Mouse (Mus musculus) kidney, postnatal 25 days (tissue): ENCODE results near the gene Ttc28.
"Not testable (repeated sequence)": the region's sequence is repeated elsewhere in the genome, so short reads cannot be mapped to it uniquely, and the experiment has no call there.

Source experiments
- DNase-seq, 2 experiments: peaks; one replicate each; pipeline ENCODE4 v3.0.0; 2021; ENCODE audit warnings: mixed read lengths in 2 of 2

The Ttc28 gene

DNA sequence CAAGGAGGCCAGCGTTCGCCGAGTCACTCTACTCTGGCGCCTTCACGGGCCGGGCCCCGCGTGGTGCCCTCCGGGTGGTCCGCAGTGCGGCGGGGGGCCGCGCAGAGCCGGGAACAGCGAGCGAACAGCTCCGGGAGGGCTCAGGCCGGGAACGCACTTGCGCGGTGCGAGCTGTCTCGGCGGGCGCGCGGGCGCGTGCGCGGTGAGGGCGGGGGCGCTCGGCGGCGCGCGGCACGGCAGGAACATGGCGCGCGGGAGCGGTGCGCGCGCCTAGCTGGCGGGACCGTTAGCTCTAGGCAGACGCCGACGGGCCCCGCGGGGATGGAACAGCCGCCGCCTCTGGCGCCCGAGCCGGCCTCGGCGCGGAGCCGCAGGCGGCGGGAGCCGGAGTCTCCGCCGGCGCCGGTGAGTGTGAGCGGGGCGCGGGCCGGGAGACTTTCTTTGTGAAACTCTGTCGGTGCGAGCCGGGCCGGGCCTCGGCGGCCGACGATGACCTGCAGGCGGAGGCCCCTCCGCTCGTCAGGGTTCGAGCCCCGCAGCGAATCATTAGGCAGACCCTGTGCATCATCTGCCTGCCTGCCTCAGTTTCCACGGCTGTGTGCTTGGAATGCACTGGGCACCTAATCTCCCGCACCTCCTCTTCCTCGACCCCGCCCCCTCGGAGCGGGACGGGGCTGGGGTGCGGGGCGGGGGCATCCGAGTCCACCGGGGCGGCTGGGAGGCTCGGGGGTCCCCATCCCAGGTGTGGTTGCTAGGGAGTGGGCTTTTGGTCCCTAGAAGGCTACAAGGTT is at the start of gene Ttc28:
Gene Ttc28 (plus strand): TSS at position 220 of the 791 bp plus-strand sequence.
- peak; percentile 83 to 93 for DNase-seq

GRCm38 (mm10) chr5:110831036-110831720 is 48.4 kb upstream of the Ttc28 start:
- no peak for DNase-seq

DNA sequence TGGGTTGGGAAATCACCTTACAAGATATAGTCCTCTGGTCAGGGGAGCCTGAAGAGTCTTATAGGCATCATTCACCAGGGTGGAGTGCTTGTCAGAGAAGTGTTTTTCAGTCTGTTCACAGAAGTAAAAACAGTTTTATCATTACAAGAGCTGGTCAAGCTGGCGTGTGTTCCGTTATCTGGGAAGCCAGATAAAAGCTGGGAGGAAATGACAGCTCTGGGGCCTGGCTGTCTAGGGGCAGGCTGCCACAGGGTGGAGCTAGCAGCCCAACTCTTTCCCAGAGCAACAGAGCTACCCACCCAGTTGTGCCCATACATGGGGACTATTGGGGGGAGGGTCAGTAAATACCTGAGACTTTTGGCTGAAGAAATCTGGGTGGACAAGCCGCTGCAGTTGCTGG is 43.6 kb upstream of the Ttc28 start:
- DNase-seq: peak; percentile 60 to 63

- not testable (repeated sequence) for DNase-seq
These were observed 41.6 kb upstream of the Ttc28 start for GRCm38 (mm10) chr5:110838016-110838415.

DNA sequence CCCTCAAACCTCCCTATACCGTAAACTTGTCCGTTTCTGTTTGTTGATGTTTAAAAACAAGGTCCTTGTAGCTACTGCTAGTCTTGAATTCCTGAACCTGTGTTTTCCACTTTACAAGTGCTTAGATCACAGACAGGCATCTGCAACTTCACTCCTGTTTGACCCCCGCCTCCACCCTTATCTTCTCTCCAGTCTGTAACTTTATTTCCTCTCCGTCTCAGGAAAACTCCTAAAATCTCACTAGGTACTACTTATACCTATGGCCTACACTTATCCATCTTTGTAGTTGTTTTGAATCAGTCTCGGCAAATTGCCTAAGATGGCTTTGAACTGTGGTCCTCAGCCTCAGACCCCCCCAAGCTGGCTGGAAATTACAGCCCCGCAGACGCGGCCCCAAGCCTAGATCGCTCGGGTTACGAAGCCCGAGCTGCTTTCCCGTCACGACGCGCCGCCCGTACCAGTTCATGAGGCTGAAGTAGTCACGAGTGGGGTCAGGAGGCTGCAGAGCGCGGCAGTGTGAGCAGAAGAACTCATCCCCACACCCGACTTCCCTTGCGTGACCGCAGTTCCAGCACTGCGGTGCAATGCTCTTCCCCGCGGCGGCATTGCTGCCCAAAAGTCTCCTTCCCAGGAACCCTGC is 40.4 kb upstream of the Ttc28 start:
- no peak for DNase-seq

- peak; percentile 98 to 99 for DNase-seq
These were observed 39.8 kb upstream of the Ttc28 start, which contains the start of the genes Hscb and Chek2 for GRCm38 (mm10) chr5:110839678-110840365. TSS of gene Hscb (minus strand) at chr5:110839777. TSS of gene Chek2 (plus strand) at chr5:110839979.

DNA sequence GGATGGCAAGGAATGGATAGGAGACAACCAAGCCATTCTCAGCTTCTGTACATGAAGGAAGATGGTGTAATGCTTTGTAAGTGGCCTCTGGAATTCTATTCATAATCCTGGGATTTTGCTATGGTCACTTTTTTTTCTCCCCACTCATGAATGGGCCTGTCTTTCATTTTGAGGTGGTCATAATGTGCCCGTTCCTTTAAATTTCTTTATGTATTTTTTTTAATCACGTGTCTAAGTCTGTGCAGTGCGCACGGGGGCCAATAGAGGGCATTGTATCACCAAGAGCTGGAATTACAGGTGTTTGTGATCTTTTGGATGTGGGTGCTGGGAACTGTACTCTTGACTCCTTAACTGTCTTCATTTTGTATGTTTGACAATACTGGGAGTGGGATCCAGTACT is 39.1 kb upstream of the Ttc28 start:
- peak in 1 of 2 experiments; percentile 71 for DNase-seq

DNA sequence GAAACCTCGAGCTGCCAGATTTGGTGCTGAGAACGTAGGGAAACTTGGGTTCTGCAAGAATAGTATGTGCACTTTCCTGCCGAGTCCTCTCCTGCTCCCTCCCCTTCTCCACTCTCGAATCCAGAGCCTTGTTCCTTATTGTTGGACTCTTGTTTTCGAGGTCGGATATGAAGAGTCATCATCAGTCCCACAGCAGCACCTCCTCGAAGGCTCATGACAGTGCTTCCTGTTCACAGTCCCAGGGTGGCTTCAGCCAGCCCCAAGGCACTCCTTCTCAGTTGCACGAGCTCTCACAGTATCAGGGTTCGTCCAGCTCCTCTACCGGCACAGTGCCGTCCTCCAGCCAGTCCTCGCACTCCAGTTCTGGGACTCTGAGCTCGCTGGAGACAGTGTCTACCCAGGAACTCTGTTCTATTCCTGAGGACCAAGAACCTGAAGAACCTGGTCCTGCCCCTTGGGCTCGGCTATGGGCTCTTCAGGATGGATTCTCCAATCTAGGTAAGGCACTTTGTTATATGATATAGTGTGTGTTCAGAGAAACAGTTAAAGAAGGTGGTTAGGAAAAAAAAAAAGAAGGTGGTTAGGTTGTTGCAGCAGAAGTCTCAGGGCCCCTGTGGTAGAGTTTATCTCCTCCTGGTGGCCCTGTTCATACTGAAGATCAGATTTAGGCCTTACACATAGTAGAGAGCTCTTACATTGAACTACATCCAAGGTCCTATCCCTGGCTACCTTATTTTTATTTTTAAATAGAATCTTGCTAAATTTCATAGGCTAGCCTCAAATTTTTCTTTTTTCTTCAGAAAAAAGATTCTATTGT is 38.3 kb upstream of the Ttc28 start:
- DNase-seq: no peak

DNA sequence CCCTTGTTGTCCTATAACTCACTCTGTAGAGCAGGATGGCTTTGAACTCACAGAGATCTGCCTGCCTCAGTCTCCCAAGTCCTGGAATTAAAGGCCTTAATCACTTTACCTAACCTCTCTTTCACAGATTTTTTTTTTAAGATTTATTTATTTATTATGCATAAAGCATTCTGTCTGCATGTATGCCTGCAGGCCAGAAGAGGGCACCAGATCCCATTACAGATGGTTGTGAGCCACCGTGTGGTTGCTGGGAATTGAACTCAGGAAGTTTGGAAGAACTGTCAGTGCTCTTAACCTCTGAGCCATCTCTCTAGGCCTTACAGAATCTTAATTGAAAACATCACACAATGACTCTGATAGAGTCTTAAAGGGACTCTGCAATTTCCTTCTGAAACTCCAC is 26.6 kb upstream of the Ttc28 start:
- no peak for DNase-seq

- peak in 1 of 2 experiments; percentile 23 for DNase-seq
These were observed 22.5 kb upstream of the Ttc28 start for GRCm38 (mm10) chr5:110857091-110857490.

GRCm38 (mm10) chr5:110859013-110859650 is 20.5 kb upstream of the Ttc28 start:
- DNase-seq: peak; percentile 82 to 86

GRCm38 (mm10) chr5:110860445-110860844 is 19.2 kb upstream of the Ttc28 start:
- DNase-seq: no peak

- DNase-seq: no peak
These were observed 11.1 kb upstream of the Ttc28 start for GRCm38 (mm10) chr5:110868460-110868859.

DNA sequence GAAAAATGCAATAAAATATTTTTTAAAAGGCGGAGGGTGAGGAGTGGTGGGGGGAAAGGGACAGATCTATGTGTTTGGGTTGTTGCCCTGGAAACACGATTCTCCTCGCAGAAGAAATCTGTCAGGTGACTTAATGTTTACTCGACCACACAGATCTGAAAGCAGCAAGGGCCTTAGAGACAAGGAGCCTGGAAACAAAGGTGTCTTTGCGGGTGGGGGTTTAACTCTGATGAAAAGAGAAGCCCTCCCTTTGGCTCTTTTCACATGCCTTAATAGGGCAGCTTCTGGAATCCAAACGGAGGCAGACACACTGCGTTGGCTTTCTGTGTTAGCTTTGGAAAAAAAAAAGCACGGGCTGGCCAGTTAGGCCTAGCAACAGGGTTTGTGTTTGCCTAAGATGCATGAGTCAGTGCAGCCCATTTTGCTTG is 10.3 kb upstream of the Ttc28 start:
- no peak for DNase-seq

DNA sequence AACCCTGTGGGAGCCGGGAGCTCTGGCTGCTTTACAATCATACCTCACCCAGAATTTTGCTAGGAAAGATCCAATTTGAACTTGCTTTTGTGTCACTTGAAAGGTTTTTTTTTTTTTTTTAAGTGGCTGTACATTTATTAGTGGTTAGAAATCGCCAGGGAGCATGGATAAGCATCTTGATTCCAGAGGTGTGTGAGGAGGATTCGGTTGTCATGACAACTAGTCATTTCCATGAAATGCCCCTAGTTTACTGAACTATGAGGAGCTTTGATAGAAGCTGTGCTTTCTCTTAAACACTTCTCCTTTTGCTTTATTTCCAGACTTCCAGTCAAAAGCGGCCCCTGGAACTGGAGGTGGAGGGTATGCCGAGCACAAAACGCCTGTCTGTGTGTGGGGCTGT is 6.4 kb upstream of the Ttc28 start:
- DNase-seq: no peak

- DNase-seq: peak in 1 of 2 experiments; percentile 33
These were observed 4.9 kb upstream of the Ttc28 start for GRCm38 (mm10) chr5:110874711-110875110.

GRCm38 (mm10) chr5:110875286-110875685 is 4.3 kb upstream of the Ttc28 start:
- no peak for DNase-seq

DNA sequence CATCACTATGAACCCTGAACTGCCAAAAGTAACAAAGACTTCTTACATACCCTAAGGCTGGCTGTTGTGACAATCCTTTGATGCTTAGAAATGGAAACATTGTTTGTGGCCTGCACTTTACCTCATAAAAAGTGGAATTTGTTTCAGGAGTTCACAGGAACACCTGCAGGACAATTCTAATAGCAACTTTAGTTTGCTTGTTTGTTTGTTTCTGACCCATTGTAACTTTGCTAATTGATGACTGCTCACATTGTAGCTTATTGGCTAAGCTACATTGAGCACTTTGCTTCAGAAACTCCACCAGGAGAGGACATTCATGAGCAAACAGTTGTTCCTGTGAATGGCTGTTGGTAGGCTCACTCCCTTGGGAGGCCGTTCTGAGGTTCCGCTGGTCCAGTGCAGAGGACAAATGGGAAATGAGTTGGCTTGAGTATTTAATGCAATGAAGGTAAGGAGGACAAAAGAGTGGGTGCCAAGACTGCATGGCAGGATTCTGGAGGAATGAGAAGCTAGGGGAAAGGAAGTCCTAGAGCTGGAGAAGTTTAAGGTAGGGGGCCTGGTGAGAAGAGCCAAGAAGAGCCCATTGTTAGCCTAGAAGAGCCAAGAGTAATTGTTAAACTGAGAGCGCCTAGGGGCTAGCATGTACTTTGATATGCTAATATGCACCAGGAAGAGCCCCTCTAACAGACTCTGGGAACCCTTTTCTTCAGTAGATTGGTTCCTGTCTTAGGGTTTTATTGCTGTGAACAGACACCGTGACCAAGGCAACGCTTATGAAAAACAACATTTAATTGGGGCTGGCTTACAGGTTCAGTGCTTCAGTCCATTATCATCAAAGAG is 1.7 kb upstream of the Ttc28 start:
- DNase-seq: no peak

DNA sequence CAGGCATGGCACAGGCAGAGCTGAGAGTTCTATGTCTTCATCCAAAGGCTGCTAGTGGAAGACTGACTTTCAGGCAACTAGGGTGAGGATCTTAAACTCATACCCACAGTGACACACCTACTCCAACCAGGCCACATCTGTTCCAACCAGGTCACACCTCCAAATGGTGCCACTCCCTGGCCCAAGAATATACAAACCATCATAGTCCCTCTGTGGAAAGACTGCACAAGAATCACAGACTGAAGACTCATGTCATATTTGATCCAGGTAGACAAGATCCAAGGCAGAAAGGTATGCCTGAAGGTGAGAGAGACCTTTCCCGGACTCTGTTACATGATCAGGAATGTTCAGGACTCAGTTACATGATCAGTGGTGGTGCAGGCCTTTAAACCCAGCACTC is 1.1 kb upstream of the Ttc28 start:
- not testable (repeated sequence) for DNase-seq

- no peak for DNase-seq
These were observed 561 bp upstream of the Ttc28 start for GRCm38 (mm10) chr5:110879042-110879441.
